Mouse (Mus musculus) forebrain, embryonic 12.5 days (tissue): Measurements from ENCODE around the gene Crtc1. TPM values are rescaled to one million over a fixed set of nuclear protein-coding genes. Genes with fewer than 3 reads are reported as not detected.

Experiments used
- ATAC-seq: fragments of 200-750 bp; cut with Nextera tagmentation; 2 replicates; pipeline ENCODE4 v1.8.0; 2017; ENCODE audit warnings: moderate TSS enrichment; ENCODE audit not compliant: low FRiP score
- H3K27ac ChIP-seq: fragments of 300-500 bp; sonication (generic); 2 replicates; pipeline ENCODE4 v1.5.1; 2016; ENCODE audit warnings: mild to moderate bottlenecking
- H3K27me3 ChIP-seq: fragments of 300-500 bp; sonication (generic); 2 replicates; pipeline ENCODE4 v1.6.1; 2016; ENCODE audit warnings: mild to moderate bottlenecking
- H3K36me3 ChIP-seq: fragments of 300-500 bp; sonication (generic); replicated peaks from 2 replicates; pipeline ENCODE4 v1.6.1; 2016; ENCODE audit warnings: mild to moderate bottlenecking
- H3K4me1 ChIP-seq: fragments of 300-500 bp; sonication (generic); 2 replicates; pipeline ENCODE4 v1.6.1; 2016
- H3K4me2 ChIP-seq: fragments of 300-500 bp; sonication (generic); 2 replicates; pipeline ENCODE4 v1.6.1; 2016; ENCODE audit warnings: mild to moderate bottlenecking, moderate library complexity
- H3K4me3 ChIP-seq: fragments of 300-500 bp; sonication (generic); replicated peaks from 2 replicates; pipeline ENCODE4 v1.5.1; 2016; ENCODE audit warnings: mild to moderate bottlenecking
- H3K9ac ChIP-seq: fragments of 300-500 bp; sonication (generic); 2 replicates; pipeline ENCODE4 v1.6.1; 2016; ENCODE audit warnings: mild to moderate bottlenecking
- H3K9me3 ChIP-seq: fragments of 300-500 bp; sonication (generic); 2 replicates; pipeline ENCODE4 v1.6.1; 2016
- WGBS: fragments of 180-500 bp; shearing (Covaris S2); methylation state at CpG from one replicate; pipeline ENCODE4 v1.1.7; 2016; 5-methylcytosine and 5-hydroxymethylcytosine counted together
- polyA plus RNA-seq: library from polyadenylated mRNA; unstranded; fragments of >200 nt; fragmentation: Nextera tagmentation; extraction: Ambion mirVana; gene quantifications from 2 replicates; pipeline ENCODE4 v1.2.1, GENCODE M21; 2016

Crtc1 gene
- polyA plus RNA-seq: 18.3 and 22.0 TPM in 2 replicates

DNA sequence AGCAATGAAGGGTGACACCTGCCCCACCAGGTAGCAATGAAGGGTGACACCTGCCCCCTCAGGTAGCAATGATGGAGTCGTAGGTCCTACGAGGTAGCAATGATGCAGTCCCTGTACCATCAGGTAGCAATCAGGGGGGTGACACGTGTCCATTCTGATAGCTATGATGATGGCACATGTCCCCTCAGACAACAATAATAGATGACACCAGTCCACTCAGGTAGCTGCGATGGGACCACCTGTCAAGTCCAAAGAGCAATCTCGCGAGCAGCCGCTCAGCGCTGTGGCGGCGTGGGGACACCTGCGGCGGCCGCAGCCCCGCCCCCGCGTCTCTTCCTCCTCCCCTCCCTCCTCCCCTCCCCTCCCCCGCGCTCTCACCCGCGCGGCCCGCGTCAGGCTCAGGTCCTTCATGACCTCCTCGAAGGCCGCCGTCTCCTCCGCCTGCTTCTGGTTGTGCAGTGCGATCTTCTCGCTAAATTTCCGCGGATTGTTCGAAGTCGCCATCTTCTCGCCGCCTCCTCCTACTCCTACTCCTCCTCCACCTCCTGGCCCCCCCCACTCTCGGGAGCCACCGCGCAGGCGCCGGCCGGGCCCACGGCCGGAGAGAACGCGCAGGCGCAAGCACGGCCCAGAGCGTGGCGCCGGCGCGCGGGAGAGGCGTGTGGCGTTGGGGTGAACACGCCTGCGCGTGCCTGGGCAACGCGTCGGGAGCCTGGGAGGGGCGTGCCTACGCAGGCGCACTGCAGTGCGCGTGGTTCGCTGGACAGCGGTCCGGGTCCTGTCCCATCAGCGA lies at the start of gene Crtc1:
Gene Crtc1, minus strand, starts transcription at position 525 of the 793 bp plus-strand sequence.
- Histone ChIP-seq H3K9ac (peak within 1 kb of the TSS; percentile 78), H3K9me3 (no peaks in the 10 kb centered on the region), H3K36me3 (no peaks in the 10 kb centered on the region), H3K4me2 (peak within 1 kb of the TSS; percentile 65), H3K27me3 (peaks cover 9% of the 10 kb centered on the region; the same call in 1 of the 2 replicates), H3K27ac (peak within 1 kb of the TSS; percentile 85), H3K4me3 (peak within 1 kb of the TSS; percentile 64), H3K4me1 (peaks cover 19% of the 10 kb centered on the region)
- WGBS: 2% methylated on average over 66 of the region's 70 CpGs
- peak; percentile 98 for ATAC-seq

DNA sequence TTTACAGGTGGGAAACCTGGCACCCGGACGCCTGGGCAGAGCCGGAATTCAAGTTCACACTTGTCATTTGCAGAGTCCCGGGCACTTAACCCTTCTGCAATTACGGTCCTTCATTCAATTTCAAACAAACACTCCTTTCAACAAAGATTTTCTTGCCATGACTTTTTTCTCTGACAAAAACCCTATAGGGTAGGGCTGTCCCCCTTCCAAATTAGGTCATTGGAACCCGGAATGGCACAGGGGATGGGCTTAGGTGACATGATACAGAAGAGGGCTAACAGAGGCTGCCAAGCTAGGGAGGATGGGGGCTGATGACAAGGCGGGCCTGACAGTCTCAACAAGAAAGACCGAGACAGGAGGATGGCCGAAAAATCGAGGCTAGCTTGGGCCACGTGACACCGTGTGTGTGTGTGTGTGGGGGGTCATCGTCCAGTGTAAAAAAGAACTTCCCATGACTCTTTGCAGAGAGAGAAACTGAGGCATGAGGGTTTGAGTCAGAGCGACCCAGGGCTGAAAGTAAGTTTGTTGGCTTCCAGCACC lies 49.6 kb upstream of the Crtc1 start:
- H3K27ac ChIP-seq: no peak overlapping the region
- H3K4me3 ChIP-seq: peak overlapping the region; percentile 23
- H3K36me3 ChIP-seq: no peaks in the 10 kb centered on the region
- ATAC-seq: no peak
- 2% methylated on average over 14 of the region's 14 CpGs for WGBS
- H3K9ac ChIP-seq: 0 out of 2 replicates have a peak overlapping the region, but pooled peaks have one; percentile 38
- peaks cover 45% of the 10 kb centered on the region for H3K4me1 ChIP-seq
- no peaks in the 10 kb centered on the region for H3K9me3 ChIP-seq
- H3K27me3 ChIP-seq: peaks cover 100% of the 10 kb centered on the region
- peak overlapping the region; percentile 26 for H3K4me2 ChIP-seq

DNA sequence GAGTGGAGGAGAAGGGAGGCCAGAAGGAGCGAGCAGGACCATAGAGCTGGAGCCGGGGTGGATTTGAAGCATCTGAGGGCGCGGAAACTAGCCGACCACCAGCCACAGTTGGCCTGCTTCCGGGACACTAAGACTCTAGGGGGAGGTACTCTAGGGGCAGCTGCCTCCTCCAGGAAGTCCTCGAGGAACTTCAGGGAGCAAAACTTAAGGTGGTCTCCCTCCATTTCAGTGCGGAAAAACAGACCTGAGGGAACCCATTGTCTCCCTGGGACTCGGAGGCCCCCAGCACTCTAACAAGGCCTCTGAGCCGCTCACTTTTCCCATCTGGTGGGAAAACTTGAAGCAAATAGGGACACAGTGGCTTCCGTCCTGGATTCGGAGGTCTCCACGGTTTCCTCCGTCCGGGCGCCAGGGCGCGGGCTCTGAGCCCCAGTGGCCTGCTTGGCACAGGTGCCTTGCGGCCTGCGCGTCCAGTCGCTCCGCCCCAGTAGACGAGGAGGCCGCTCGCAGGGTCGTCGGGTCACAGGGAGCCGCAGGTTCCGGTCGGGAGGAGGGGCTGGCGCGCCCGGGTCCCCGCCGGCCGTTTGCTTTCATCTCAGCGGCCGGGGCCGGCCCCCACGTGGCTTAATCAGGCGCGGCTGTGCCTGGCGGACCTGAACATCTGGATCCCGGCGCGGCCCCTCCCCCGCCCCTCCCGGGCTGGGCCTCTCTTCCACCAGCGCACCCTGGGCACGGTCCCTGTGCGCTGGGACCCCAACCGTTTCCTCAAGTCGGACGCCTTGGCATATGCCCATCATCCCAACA lies 48.8 kb upstream of the Crtc1 start:
- Histone ChIP-seq H3K27me3 (peaks cover 100% of the 10 kb centered on the region), H3K4me2 (peak overlapping the region; percentile 49), H3K27ac (no peak overlapping the region), H3K36me3 (no peaks in the 10 kb centered on the region), H3K9me3 (no peaks in the 10 kb centered on the region), H3K9ac (peak overlapping the region; percentile 38; the same call in 1 of the 2 replicates), H3K4me3 (peak overlapping the region; percentile 28), H3K4me1 (peaks cover 37% of the 10 kb centered on the region)
- 2% methylated on average over 55 of the region's 55 CpGs for WGBS
- no peak for ATAC-seq

DNA sequence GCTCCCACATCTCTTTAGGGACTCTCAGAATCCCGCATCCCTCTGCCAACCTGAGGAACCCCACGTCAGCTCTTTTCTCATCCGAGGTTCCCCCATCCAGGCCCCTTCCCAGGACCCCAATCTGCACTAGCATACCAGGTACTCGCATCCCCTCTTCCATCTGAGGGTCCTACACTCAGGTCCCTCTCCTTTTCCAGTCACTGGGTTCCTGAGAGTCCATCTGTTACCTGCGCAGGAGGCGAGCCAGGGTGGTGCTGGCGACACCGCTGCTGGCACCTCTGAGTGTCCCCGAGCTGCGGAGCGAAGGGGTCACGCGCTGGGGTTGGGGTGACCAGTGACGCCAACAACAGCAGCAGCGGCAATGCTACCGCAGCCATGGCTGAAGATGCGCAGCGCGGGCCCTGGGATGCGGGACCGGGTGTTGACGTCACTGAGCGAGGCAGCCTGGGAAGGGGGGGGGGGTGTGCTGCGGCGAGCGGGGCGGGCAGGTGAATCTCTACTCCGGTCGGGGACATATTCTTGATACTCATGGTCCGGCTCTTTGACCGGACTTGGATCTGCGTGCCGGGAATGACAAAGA lies 47.7 kb upstream of the Crtc1 start, which contains the start of gene Tmem59l:
Gene Tmem59l, minus strand, starts transcription at position 418 of the 580 bp plus-strand sequence.
- Histone ChIP-seq H3K36me3 (no peaks in the 10 kb centered on the region), H3K4me2 (peak within 1 kb of the TSS; percentile 64), H3K27ac (no peak within 1 kb of the TSS), H3K9me3 (no peaks in the 10 kb centered on the region), H3K4me3 (peak within 1 kb of the TSS; percentile 45), H3K27me3 (peaks cover 100% of the 10 kb centered on the region), H3K9ac (peak within 1 kb of the TSS; percentile 64), H3K4me1 (peaks cover 29% of the 10 kb centered on the region)
- ATAC-seq: peak; percentile 66
- WGBS: 3% methylated on average over 33 of the region's 33 CpGs

DNA sequence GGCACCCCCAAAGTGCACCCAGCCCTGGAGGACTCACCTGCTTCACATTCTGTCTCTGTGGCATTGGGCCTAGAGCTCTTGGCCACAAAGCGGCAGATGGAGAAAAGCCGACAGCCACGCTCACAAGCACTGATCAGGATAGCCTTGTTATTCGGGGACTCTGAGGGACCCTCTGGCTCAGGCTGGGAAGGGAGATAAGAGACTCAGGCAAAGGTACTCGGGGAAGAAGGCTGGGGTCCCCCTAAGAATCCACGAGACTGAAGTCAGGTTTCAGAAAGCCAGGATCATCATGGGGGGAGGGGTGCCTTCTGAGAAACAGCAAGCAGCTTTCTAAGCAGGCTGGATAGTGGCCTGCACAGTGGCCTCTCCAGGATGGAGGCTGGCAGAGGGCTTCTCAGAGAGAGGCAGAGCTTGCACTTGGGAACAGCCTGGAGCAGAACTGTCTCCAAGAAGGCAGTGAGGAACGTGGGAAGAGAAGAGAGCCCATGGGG lies 46.9 kb upstream of the Crtc1 start:
- Histone ChIP-seq H3K4me1 (peaks cover 28% of the 10 kb centered on the region), H3K36me3 (no peaks in the 10 kb centered on the region), H3K4me3 (0 out of 2 replicates have a peak overlapping the region, but pooled peaks have one; percentile 45), H3K27me3 (peaks cover 99% of the 10 kb centered on the region), H3K27ac (no peak overlapping the region), H3K9ac (peak overlapping the region; percentile 64; the same call in 1 of the 2 replicates), H3K9me3 (no peaks in the 10 kb centered on the region), H3K4me2 (peak overlapping the region; percentile 64)
- 43% methylated on average over 7 of the region's 7 CpGs for WGBS
- no peak for ATAC-seq

DNA sequence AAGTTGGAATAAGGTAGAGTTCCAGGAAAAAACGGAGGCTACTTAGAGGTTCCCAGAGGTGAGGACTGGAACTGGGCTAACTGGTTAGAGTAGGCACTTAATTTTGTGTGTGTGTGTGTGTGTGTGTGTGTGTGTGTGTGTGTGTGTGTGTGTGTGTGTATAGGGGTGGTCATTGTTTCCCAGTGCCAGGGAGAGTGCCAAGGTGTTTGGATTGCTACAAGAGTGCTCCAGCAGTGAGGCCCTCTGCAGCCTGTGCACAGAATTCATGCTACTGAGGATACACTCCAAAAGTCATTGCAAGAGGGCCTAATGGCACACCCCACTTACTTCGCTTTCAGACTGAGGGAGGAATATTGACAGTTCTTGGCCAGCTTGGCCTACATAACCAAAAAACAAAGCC lies 43.6 kb upstream of the Crtc1 start:
- H3K27me3 ChIP-seq: peaks cover 86% of the 10 kb centered on the region
- no peak overlapping the region for H3K27ac ChIP-seq
- no peaks in the 10 kb centered on the region for H3K36me3 ChIP-seq
- WGBS: 67% methylated on average over 2 of the region's 2 CpGs
- H3K4me1 ChIP-seq: peaks cover 7% of the 10 kb centered on the region
- H3K9me3 ChIP-seq: no peaks in the 10 kb centered on the region
- H3K4me2 ChIP-seq: no peak overlapping the region
- H3K9ac ChIP-seq: no peak overlapping the region
- no peak for ATAC-seq
- no peak overlapping the region for H3K4me3 ChIP-seq

DNA sequence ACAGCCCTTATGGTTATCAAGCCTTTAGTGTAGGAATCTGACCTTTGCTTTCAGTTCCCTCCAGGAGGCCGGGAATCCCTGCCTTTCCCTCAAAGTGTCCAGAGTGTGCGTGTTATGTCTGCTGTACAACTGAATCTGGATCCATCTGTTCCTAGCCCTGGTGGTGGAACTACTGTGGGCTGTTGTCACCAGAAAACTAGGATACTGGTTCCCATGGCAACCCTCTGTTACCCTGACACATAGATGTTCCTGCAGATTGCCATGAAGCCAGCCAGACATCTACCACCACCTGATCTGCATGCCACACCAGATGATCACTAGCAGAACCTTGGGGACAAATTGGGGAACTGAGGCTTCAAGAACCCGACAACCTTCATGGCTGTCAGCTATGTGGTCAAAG lies 42.5 kb upstream of the Crtc1 start:
- 85% methylated on average over 3 of the region's 3 CpGs for WGBS

DNA sequence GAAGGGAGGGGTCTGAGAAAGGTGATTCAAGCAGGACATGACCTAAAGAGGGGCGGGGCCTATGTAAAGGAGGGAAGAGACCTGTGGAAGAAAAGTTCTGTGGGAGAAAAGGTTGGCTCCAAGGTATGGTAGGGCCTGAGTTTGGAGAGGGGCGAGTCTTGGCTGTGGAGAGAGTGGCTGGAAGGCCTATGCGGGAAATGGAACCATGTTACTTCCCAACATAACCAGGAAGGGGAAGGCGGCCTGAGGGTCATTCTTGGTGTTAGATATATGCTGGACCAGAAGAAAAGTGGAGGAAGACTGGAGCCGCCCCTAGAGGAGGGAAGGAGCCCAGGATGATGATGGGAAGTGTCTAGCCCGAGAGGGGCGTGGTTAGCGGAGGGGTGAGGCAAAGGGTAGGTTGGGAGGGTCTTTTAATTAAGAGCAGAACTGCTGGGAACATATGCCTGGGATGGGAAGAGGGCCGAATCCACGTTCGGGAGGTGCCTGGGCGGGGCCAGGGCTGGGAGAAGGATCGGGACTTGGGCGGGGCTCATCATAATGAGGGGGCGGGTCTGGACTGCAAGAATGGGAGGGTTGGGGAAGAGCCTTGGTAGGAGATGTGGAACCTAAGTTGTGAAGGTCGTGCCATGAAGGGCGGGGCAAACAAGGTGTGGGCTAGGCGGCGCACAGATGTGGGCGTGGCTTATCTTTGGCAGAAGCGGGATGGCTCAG lies 38.0 kb upstream of the Crtc1 start:
- Histone ChIP-seq H3K4me2 (peak overlapping the region; percentile 74), H3K4me3 (peak overlapping the region; percentile 77), H3K27me3 (peaks cover 38% of the 10 kb centered on the region), H3K27ac (no peak overlapping the region), H3K4me1 (peaks cover 17% of the 10 kb centered on the region), H3K9ac (no peak overlapping the region), H3K9me3 (no peaks in the 10 kb centered on the region), H3K36me3 (no peaks in the 10 kb centered on the region)
- peak; percentile 10 for ATAC-seq
- 2% methylated on average over 21 of the region's 21 CpGs for WGBS

More for the DNA sequence above, 42.5 kb upstream of the Crtc1 start:
- no peak overlapping the region for H3K4me2 ChIP-seq
- peaks cover 83% of the 10 kb centered on the region for H3K27me3 ChIP-seq
- no peaks in the 10 kb centered on the region for H3K36me3 ChIP-seq
- no peak overlapping the region for H3K9ac ChIP-seq
- H3K9me3 ChIP-seq: no peaks in the 10 kb centered on the region
- ATAC-seq: no peak
- H3K27ac ChIP-seq: no peak overlapping the region
- H3K4me3 ChIP-seq: no peak overlapping the region
- H3K4me1 ChIP-seq: peaks cover 8% of the 10 kb centered on the region; the same call in 1 of the 2 replicates

DNA sequence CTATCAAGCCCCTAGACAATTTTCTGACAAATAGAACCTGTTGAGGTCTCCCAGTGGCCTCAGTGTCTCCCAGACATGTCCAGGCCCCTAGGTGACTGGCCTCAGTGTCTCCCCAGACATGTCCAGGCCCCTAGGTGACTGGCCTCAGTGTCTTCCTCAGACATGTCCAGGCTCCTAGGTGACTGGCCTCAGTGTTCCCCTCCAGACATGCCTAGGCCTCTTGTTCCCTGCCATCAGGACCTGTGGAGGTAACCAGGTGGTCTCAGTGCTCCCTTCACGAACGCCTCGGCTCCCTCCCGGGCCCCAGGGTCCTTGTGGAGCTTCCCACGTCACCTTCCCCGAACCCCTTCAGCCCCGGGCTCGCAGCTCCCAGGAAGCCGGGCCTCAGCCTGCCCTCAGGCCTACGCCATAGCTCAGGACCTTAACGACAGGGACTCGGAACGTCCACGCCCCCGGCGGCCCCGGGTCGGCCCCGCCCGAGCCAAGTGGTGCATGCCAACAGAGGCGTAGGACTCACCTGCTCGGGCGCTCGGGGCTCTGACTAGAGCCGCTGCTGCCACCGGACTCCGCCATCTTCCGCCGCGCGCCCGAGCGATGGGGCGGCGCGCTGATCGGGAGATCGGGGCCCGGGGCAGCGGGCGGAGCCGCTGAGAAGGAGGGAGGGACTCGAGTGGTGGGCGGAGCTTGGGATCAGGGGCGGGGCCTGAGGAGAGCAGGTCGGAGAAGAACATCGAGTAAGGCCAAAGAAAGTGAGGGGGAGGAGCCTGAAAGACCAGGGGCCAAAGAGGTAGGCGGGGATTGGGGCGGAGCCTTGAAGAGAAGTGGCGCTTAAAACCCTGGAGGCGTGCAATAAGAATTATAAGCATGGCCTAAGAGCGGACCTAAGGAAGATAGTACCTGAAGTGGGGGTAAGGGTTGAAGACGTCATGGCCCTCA lies 37.2 kb upstream of the Crtc1 start, which contains the start of gene Klhl26:
Gene Klhl26, minus strand, starts transcription at position 636 of the 936 bp plus-strand sequence.
- no peaks in the 10 kb centered on the region for H3K36me3 ChIP-seq
- no peaks in the 10 kb centered on the region for H3K9me3 ChIP-seq
- H3K27ac ChIP-seq: peak within 1 kb of the TSS; percentile 57; the same call in 1 of the 2 replicates
- under 1% methylated on average over 53 of the region's 53 CpGs for WGBS
- peak within 1 kb of the TSS; percentile 74 for H3K4me2 ChIP-seq
- peak within 1 kb of the TSS; percentile 77 for H3K4me3 ChIP-seq
- H3K4me1 ChIP-seq: peaks cover 17% of the 10 kb centered on the region
- peaks cover 30% of the 10 kb centered on the region for H3K27me3 ChIP-seq
- H3K9ac ChIP-seq: peak within 1 kb of the TSS; percentile 87
- peak; percentile 91 for ATAC-seq

DNA sequence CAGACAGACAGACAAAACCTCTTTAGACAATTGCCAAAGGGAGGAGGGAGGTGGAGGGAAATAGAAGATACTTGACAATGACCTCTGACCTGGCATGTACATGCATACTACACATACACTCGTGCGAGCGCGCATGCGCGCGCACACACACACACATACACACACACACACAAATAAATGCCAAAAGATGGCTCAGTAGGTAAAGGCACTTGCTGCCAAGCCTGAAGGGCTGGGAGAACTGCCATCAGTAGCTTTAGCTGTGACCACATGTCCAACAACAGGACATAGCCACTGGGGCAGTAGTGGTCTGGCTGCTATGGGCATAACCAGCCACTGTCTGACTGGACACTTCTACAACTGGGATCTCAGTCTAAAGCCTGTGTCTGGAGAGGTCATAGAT lies 32.5 kb upstream of the Crtc1 start:
- H3K27ac ChIP-seq: no peak overlapping the region
- ATAC-seq: no peak
- H3K4me2 ChIP-seq: no peak overlapping the region
- peaks cover 15% of the 10 kb centered on the region for H3K4me1 ChIP-seq
- no peaks in the 10 kb centered on the region for H3K9me3 ChIP-seq
- 99% methylated on average over 7 of the region's 7 CpGs for WGBS
- H3K4me3 ChIP-seq: no peak overlapping the region
- no peaks in the 10 kb centered on the region for H3K27me3 ChIP-seq
- H3K36me3 ChIP-seq: no peaks in the 10 kb centered on the region
- no peak overlapping the region for H3K9ac ChIP-seq
